ENCODE assay signal across 8 mouse cellular contexts in genomic region chr6:108667599-108668021, GRCm38 (mm10). TPM values are rescaled to one million over a fixed set of nuclear protein-coding genes. Genes with fewer than 3 reads are reported as not detected.
DNase-seq lines count a peak whose midpoint lies in the region; TF ChIP-seq lines count a peak whose summit lies in the region.

No protein-coding gene starts in this region.

- H3K79me2 ChIP-seq in heart, adult 2 months (replicated peaks; ENCODE audit: control insufficient read depth, insufficient read depth, low read length), result no peaks in the 10 kb centered on the region

- H3K9me3 ChIP-seq in E14TG2a.4 (ENCODE audit: low read length), result no peaks in the 10 kb centered on the region

- peaks cover 24% of the 10 kb centered on the region for H3K27me3 ChIP-seq in E14TG2a.4 (ENCODE audit: insufficient read depth, low read length)
- H3K27me3 ChIP-seq in heart, adult 2 months (ENCODE audit: control insufficient read depth, insufficient read depth, low read length), result no peaks in the 10 kb centered on the region
- no peaks in the 10 kb centered on the region for H3K27me3 ChIP-seq in kidney, adult 2 months (replicated peaks; ENCODE audit: control insufficient read depth, insufficient read depth, low read length)

- peaks cover 44% of the 10 kb centered on the region for H3K36me3 ChIP-seq in E14TG2a.4 (ENCODE audit: insufficient read depth, low read length)
- H3K36me3 ChIP-seq in heart, adult 2 months (ENCODE audit: control insufficient read depth, insufficient read depth, low read length), result peaks cover 39% of the 10 kb centered on the region
- peaks cover 20% of the 10 kb centered on the region for H3K36me3 ChIP-seq in kidney, adult 2 months (ENCODE audit: control insufficient read depth, insufficient read depth, low read length)

- intact Hi-C loops in heart, adult 2 months (cut with DNase I), result loop anchor here (1.0 to 2.0 kb wide), 2 partner anchors 7 to 43 kb away; partner anchors contain the start of gene Bhlhe40

- H3K4me3 ChIP-seq in E14TG2a.4 (replicated peaks; ENCODE audit: low read length), result peak overlapping the region; percentile 72; the same call in 1 of the 2 replicates
- no peak overlapping the region for H3K4me3 ChIP-seq in heart, adult 2 months
- H3K4me3 ChIP-seq in kidney, adult 2 months (ENCODE audit: insufficient read depth, low read depth, low read length), result no peak overlapping the region

- peak; percentile 67 for DNase-seq in Muller cell, postnatal 12 days (ENCODE audit: inconsistent ontology term)
- peak; percentile 56 to 57 for DNase-seq in heart, adult 2 months
- DNase-seq in kidney, adult 2 months, result peak; percentile 81
- peak; percentile 42 for DNase-seq in neural tube, embryonic 10.5 days (ENCODE audit: extremely low spot score, low spot score)
- DNase-seq in layer of hippocampus, postnatal 14 days (ENCODE audit: low spot score in 2 of 2), result no peak
- DNase-seq in left cerebral cortex, adult 18-20 months (ENCODE audit: low spot score in 2 of 2), result no peak
- no peak for DNase-seq in urinary bladder, postnatal 14 days (ENCODE audit: low spot score)

- 6% methylated on average over 6 of the region's 6 CpGs for WGBS in heart, adult 2 months
- WGBS in kidney, adult 2 months, result 23% methylated on average over 6 of the region's 6 CpGs

- TF ChIP-seq EP300 in heart, adult 2 months (IDR thresholded peaks at IDR 0.05; ENCODE audit: insufficient read depth, low read depth, low read length), result 0 out of 2 replicates have a peak, but pooled peaks have one; percentile 22

- peak overlapping the region; percentile 90 for H3K27ac ChIP-seq in heart, adult 2 months
- peak overlapping the region; percentile 80 for H3K27ac ChIP-seq in kidney, adult 2 months (ENCODE audit: insufficient read depth, low read depth, low read length)

- peaks cover 81% of the 10 kb centered on the region for H3K4me1 ChIP-seq in E14TG2a.4 (replicated peaks; ENCODE audit: low read depth, low read length)
- peaks cover 22% of the 10 kb centered on the region for H3K4me1 ChIP-seq in heart, adult 2 months (ENCODE audit: control insufficient read depth, insufficient read depth, low read length)
- peaks cover 26% of the 10 kb centered on the region for H3K4me1 ChIP-seq in kidney, adult 2 months (ENCODE audit: control insufficient read depth, insufficient read depth, low read length)

- TF ChIP-seq CTCF in E14TG2a.4 (conservative IDR thresholded peaks at IDR 0.05; ENCODE audit: low read length), result no peak
- TF ChIP-seq CTCF in heart, adult 2 months (IDR thresholded peaks at IDR 0.05), result no peak
- TF ChIP-seq CTCF in kidney, adult 2 months (conservative IDR thresholded peaks at IDR 0.05; ENCODE audit: insufficient read depth, insufficient read length, low read depth, low read length), result no peak

- peak overlapping the region; percentile 47 for H3K9ac ChIP-seq in heart, adult 2 months (ENCODE audit: low read depth, low read length)

- TF ChIP-seq POLR2A in heart, adult 2 months (IDR thresholded peaks at IDR 0.05; ENCODE audit: insufficient read depth, low read depth, low read length), result 0 out of 2 replicates have a peak, but pooled peaks have one; percentile 16
- TF ChIP-seq POLR2A in kidney, adult 2 months (IDR thresholded peaks at IDR 0.05; ENCODE audit: low read depth, low read length), result no peak

RNA-seq across cellular contexts. Expression of gene Bhlhe40, which starts 7.2 kb away (rescaled TPM):
- 10 to 100 TPM; 31.1 to 64.6 TPM for total RNA-seq in heart, adult 2 months (2021)
- polyA plus RNA-seq in heart, adult 2 months (2012; rRNA removed), result 21.2 and 27.9 TPM in 2 replicates
- polyA plus RNA-seq in kidney, adult 2 months (2012; rRNA removed), result 38.0 and 39.5 TPM in 2 replicates
- 10 to 100 TPM; 47.6 to 58.7 TPM for total RNA-seq in layer of hippocampus, postnatal 14 days (2021)
- total RNA-seq in left cerebral cortex, adult 18-20 months (2021), result 100 to 1,000 TPM; 153 to 167 TPM

Comparison
In these comparisons a context has a peak if more than half of its experiments do, and no peak if none do; other contexts are left out.
1. DNase-seq: peak in Muller cell, postnatal 12 days (single experiment), heart, adult 2 months (2 of 2), kidney, adult 2 months (single experiment) and neural tube, embryonic 10.5 days (single experiment); none in layer of hippocampus, postnatal 14 days (0 of 2), left cerebral cortex, adult 18-20 months (0 of 2) and urinary bladder, postnatal 14 days (single experiment).